Mouse (Mus musculus) kidney, embryonic 14.5 days (tissue): ENCODE measurements around the gene Ehd4. TPM values are rescaled to one million over a fixed set of nuclear protein-coding genes. Genes with fewer than 3 reads are reported as not detected.

ENCODE experiments used
- polyA plus RNA-seq: library from polyadenylated mRNA; unstranded; fragments of >200 nt; fragmentation: Nextera tagmentation; extraction: Ambion mirVana; gene quantifications from 2 replicates; pipeline ENCODE4 v1.2.1, GENCODE M21; 2014

Ehd4 gene
- polyA plus RNA-seq, 1 experiment from 2014 or later: 31.8 TPM

Other genes starting within 250 kb of the Ehd4 start
- gene Mapkbp1, start 181.9 kb downstream of the Ehd4 start, polyA plus RNA-seq: 2.8 and 4.0 TPM in 2 replicates
- 22.2 and 26.3 TPM in 2 replicates for gene Jmjd7, start 127.1 kb downstream of the Ehd4 start, polyA plus RNA-seq
- 3.5 and 3.7 TPM in 2 replicates for gene Gm28042, start 127.1 kb downstream of the Ehd4 start, polyA plus RNA-seq
- gene Pla2g4b, start 121.2 kb downstream of the Ehd4 start, polyA plus RNA-seq: 1.3 and 1.5 TPM in 2 replicates
- gene Pla2g4e, start 90.7 kb upstream of the Ehd4 start, polyA plus RNA-seq: not detected in 2 replicates
- gene Pla2g4d, start 134.6 kb upstream of the Ehd4 start, polyA plus RNA-seq: not detected in 2 replicates
- gene Pla2g4f, start 159.6 kb upstream of the Ehd4 start, polyA plus RNA-seq: not detected in 2 replicates
- gene Vps39, start 198.5 kb upstream of the Ehd4 start, polyA plus RNA-seq: 11.7 and 22.4 TPM in 2 replicates
- gene Ganc, start 249.3 kb upstream of the Ehd4 start, polyA plus RNA-seq: 8.2 and 10.8 TPM in 2 replicates
- gene Tmem87a, start 249.5 kb upstream of the Ehd4 start, polyA plus RNA-seq: 17.4 and 20.2 TPM in 2 replicates